Mouse (Mus musculus): ENCODE results near the gene Cryga. TPM values are rescaled to one million over a fixed set of nuclear protein-coding genes. Genes with fewer than 3 reads are reported as not detected.
"Not testable (repeated sequence)": the region's sequence is repeated elsewhere in the genome, so short reads cannot be mapped to it uniquely, and the experiment has no call there.

The Cryga gene
- polyA plus RNA-seq, 1 experiment from 2014 or later = not detected

DNA sequence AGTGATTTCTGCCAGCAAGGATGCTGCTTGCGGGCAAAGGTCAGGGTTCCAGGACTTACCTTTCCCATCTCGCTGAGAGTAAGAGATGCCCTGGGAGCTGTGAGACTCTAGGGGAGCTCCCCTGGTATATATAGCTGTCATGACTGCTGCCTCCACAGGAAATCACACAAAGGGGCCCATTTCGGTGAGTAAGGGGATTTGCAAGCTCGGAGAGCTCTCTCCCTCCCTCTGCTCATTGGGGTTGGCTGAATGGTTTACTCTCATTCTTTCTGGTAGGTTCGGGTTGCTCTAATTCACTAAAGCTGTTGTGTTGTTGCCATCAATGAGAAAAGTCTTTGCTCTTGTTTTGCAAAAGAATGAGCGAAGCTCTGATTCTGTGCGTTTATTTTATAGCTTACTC is 21.0 kb downstream of the Cryga start, which contains the start of gene Crygb:
TSS of gene Crygb (minus strand) at position 101 of the 400 bp plus-strand sequence.
- WGBS = 40% methylated on average over 7 of the region's 7 CpGs
- Histone ChIP-seq H3K9ac (no peak within 1 kb of the TSS), H3K36me3 (no peaks in the 10 kb centered on the region), H3K4me3 (no peak within 1 kb of the TSS), H3K27ac (no peak within 1 kb of the TSS), H3K9me3 (no peaks in the 10 kb centered on the region), H3K4me1 (0 out of 2 replicates have a peak, but pooled peaks cover 3% of the 10 kb centered on the region), H3K4me2 (no peak within 1 kb of the TSS), H3K27me3 (no peaks in the 10 kb centered on the region)
- no peak for ATAC-seq (ENCODE audit: insufficient number of reproducible peaks, low FRiP score, low TSS enrichment, low read depth)

DNA sequence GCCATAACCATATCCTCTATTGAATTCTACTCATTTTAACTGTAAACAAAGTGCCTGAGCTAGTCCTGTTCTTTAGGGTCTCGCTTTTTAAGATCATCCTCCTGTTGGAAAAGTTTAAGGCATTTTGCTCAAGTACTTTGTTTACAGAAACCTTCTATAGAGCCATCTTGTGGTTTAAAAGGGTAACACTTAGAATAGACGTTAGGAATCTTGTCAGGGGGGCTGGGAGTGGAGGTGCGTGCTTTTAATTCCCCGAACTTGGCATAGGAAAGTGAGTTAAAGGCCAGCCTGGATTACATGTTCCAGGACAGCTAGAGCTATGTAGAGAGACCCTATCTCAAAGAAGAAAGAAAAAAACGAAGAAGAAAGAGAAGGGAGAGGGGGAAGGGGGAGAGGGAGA is 27.6 kb downstream of the Cryga start:
- ATAC-seq (ENCODE audit: insufficient number of reproducible peaks, low FRiP score, low TSS enrichment, low read depth) = no peak
- no peaks in the 10 kb centered on the region for H3K27me3 ChIP-seq
- no peaks in the 10 kb centered on the region for H3K4me1 ChIP-seq
- H3K4me3 ChIP-seq = no peak overlapping the region
- no peak overlapping the region for H3K27ac ChIP-seq
- no peak overlapping the region for H3K4me2 ChIP-seq
- H3K9me3 ChIP-seq = no peaks in the 10 kb centered on the region
- H3K9ac ChIP-seq = no peak overlapping the region
- 15% methylated on average over 5 of the region's 5 CpGs for WGBS
- no peaks in the 10 kb centered on the region for H3K36me3 ChIP-seq

DNA sequence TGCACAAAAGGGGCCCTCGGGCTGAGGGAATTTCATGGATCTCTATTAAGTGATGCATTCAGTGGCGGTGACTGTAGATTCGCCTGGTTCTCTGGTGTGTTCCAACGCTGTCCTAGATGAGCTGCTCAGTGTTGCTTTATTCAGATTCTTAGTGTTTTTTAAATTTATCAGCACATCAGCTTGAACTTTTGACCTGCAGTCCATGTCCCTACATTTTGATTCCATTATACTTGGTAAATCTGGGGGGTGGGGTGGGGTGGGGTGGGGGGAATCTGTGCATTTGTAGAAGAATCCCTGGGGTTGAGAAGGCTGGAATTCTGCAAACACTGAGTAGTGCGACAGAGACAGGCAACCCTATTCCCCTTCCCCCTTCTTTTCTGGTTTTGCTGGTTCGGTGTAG is 29.6 kb downstream of the Cryga start, which contains the start of gene Crygc:
TSS of gene Crygc (minus strand) at position 101 of the 400 bp plus-strand sequence.
- Histone ChIP-seq H3K9ac (no peak within 1 kb of the TSS), H3K27me3 (no peaks in the 10 kb centered on the region), H3K4me1 (no peaks in the 10 kb centered on the region), H3K4me3 (no peak within 1 kb of the TSS), H3K27ac (no peak within 1 kb of the TSS), H3K4me2 (no peak within 1 kb of the TSS), H3K36me3 (no peaks in the 10 kb centered on the region), H3K9me3 (no peaks in the 10 kb centered on the region)
- ATAC-seq (ENCODE audit: insufficient number of reproducible peaks, low FRiP score, low TSS enrichment, low read depth) = no peak
- 81% methylated on average over 6 of the region's 6 CpGs for WGBS

DNA sequence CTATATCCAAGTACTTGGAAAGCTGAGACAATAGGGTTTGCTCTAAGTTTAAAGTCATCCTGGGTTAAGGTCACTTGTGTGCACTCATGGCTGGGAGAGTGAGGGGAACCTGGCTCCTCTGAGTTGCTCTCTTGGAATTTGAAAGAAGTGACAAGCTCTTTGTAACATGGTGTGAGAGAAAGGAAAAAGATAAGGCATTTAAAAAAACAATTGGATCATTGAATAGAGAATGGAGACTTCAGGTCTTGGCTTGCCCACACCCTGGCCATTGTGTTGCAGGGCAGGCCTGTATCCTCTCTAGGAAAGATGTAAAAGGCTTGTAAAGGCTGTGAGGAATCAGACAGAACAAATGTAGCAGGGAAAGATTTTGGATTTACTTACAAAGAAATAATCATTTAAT is 35.3 kb downstream of the Cryga start:
- no peaks in the 10 kb centered on the region for H3K9me3 ChIP-seq
- H3K36me3 ChIP-seq = no peaks in the 10 kb centered on the region
- H3K27ac ChIP-seq = no peak overlapping the region
- H3K27me3 ChIP-seq = no peaks in the 10 kb centered on the region
- H3K4me3 ChIP-seq = no peak overlapping the region
- no peaks in the 10 kb centered on the region for H3K4me1 ChIP-seq
- no peak for ATAC-seq (ENCODE audit: insufficient number of reproducible peaks, low FRiP score, low TSS enrichment, low read depth)
- H3K9ac ChIP-seq = no peak overlapping the region
- H3K4me2 ChIP-seq = no peak overlapping the region

DNA sequence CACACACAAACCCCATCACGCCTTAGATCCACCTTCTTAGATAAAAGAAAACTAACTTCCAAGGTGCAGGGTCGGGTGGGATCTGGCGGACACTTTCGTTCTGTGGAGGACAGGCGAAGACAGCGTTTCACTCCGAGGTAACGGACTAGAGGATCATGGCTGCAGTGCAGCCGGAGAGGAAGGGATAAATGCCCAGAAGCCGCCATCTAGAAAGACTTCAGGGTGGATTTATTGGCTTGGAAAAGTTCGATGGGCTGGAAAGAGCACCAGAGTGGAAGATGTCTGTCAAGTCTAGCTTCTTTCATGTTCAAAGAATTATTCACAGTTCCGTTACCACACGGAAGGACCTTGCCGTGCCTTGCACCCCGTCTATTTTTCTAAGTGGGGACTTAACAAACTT is 39.0 kb downstream of the Cryga start:
- 89% methylated on average over 15 of the region's 15 CpGs for WGBS
- no peak overlapping the region for H3K4me2 ChIP-seq
- no peak overlapping the region for H3K27ac ChIP-seq
- H3K27me3 ChIP-seq = no peaks in the 10 kb centered on the region
- no peak overlapping the region for H3K9ac ChIP-seq
- ATAC-seq (ENCODE audit: insufficient number of reproducible peaks, low FRiP score, low TSS enrichment, low read depth) = no peak
- no peaks in the 10 kb centered on the region for H3K4me1 ChIP-seq
- no peaks in the 10 kb centered on the region for H3K36me3 ChIP-seq
- no peak overlapping the region for H3K4me3 ChIP-seq
- no peaks in the 10 kb centered on the region for H3K9me3 ChIP-seq

DNA sequence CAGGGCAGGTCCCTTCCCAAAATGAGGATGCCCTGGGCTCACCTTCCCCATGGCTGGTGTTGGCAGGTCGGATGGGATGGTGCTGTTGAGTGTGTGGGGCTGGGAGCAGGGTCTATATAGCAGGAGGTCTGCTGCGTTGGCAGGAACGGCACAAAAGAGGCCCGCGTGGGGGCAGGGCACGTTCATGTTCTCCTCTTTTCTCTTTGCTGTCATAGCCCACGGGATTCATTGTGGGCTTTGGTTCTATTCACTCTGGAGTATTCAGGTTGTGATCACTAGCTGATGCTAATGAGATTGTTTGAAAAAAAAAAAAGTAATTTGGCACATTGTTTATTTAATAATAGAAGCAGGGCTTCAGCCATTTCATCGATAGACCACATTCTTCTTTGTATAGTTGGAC is 39.8 kb downstream of the Cryga start, which contains the start of gene Crygd:
TSS of gene Crygd (minus strand) at position 101 of the 400 bp plus-strand sequence.
- ATAC-seq (ENCODE audit: insufficient number of reproducible peaks, low FRiP score, low TSS enrichment, low read depth) = no peak
- 89% methylated on average over 8 of the region's 8 CpGs for WGBS
- Histone ChIP-seq H3K9me3 (no peaks in the 10 kb centered on the region), H3K27me3 (no peaks in the 10 kb centered on the region), H3K27ac (no peak within 1 kb of the TSS), H3K4me3 (no peak within 1 kb of the TSS), H3K4me2 (no peak within 1 kb of the TSS), H3K9ac (no peak within 1 kb of the TSS), H3K4me1 (no peaks in the 10 kb centered on the region), H3K36me3 (no peaks in the 10 kb centered on the region)

DNA sequence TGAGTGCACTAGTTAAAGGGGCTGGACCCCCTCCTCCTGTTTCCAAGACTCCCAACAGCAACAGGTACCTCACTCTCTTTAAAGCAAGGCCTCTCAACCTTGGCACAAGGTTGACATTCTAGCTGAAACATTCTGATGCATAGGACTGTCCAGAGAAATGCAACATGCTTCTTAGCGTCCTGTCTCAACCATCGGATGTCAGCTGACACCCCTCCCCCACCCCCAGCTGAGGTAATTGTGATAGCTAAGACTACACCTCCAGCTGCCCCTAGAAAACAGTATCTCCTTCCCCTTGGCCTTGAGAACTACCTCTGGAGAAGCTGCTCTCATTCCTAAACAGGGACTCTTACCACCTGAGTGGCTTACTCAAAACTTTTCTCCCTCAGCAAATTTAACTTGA is 51.0 kb downstream of the Cryga start:
- Histone ChIP-seq H3K4me3 (no peak overlapping the region), H3K27ac (no peak overlapping the region), H3K4me1 (no peaks in the 10 kb centered on the region), H3K36me3 (no peaks in the 10 kb centered on the region), H3K9ac (no peak overlapping the region), H3K4me2 (no peak overlapping the region), H3K9me3 (no peaks in the 10 kb centered on the region), H3K27me3 (no peaks in the 10 kb centered on the region)
- no peak for ATAC-seq (ENCODE audit: insufficient number of reproducible peaks, low FRiP score, low TSS enrichment, low read depth)
- whole genome bisulfite sequencing = 32% methylated on average over 2 of the region's 2 CpGs

DNA sequence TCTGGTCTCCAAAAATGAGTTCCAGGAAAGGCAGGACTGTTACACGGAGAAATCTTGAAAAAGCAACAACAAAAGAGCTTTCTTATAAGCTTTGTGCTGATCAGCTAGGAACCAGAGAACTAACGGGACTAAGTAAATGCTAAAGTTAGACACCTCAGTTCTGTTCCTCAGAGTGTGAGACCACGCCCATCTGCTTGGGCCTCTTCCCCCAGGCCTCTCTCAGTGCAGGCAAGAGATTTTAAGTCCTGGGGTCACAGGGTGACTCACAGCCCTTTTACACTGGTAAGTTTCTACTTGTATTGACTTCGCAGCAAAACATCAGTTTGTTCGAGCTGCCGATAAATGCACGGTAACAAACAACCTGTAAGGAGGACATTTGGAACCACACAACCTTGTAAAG is 51.5 kb downstream of the Cryga start:
- no peak overlapping the region for H3K27ac ChIP-seq
- no peak for ATAC-seq (ENCODE audit: insufficient number of reproducible peaks, low FRiP score, low TSS enrichment, low read depth)
- no peaks in the 10 kb centered on the region for H3K9me3 ChIP-seq
- no peaks in the 10 kb centered on the region for H3K27me3 ChIP-seq
- no peaks in the 10 kb centered on the region for H3K4me1 ChIP-seq
- no peak overlapping the region for H3K4me2 ChIP-seq
- no peaks in the 10 kb centered on the region for H3K36me3 ChIP-seq
- WGBS = 65% methylated on average over 7 of the region's 7 CpGs
- H3K9ac ChIP-seq = no peak overlapping the region
- no peak overlapping the region for H3K4me3 ChIP-seq

DNA sequence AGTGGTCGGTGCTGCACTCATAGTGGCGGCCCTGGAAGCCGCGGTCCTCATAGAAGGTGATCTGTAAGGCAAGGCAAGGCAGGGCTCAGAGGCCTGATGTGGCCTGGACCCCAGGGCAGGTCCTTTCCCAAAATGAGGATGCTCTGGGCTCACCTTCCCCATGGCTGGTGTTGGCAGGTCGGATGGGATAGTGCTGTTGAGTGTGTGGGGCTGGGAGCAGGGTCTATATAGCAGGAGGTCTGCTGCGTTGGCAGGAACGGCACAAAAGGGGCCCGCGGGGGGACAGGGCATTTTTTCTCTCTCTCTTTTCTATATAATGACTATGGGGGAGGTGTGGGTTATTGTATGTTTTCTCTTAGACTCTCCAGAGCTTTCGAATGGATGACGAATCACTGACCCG is 52.2 kb downstream of the Cryga start, which contains the start of gene Cryge:
TSS of gene Cryge (minus strand) at position 198 of the 400 bp plus-strand sequence.
- not testable (repeated sequence) for H3K36me3 ChIP-seq; ATAC-seq (ENCODE audit: insufficient number of reproducible peaks, low FRiP score, low TSS enrichment, low read depth); H3K4me1 ChIP-seq; H3K4me2 ChIP-seq; H3K9ac ChIP-seq; H3K4me3 ChIP-seq; H3K27me3 ChIP-seq; H3K27ac ChIP-seq; H3K9me3 ChIP-seq
- 77% methylated on average over 11 of the region's 12 CpGs for WGBS

Other genes starting within 250 kb of the Cryga start
- 5.4 and 6.6 TPM in 2 replicates for gene Plekhm3, start 146.5 kb downstream of the Cryga start, polyA plus RNA-seq (2015; fragmentation: Nextera tagmentation; extraction: Ambion mirVana)
- 0.24 TPM in 2 replicates for gene Akr1cl, start 70.6 kb downstream of the Cryga start, polyA plus RNA-seq (2015; fragmentation: Nextera tagmentation; extraction: Ambion mirVana)
- gene Cryge, start 52.2 kb downstream of the Cryga start, polyA plus RNA-seq (2015; fragmentation: Nextera tagmentation; extraction: Ambion mirVana) = not detected in 2 replicates
- not detected in 2 replicates for gene Crygd, start 39.9 kb downstream of the Cryga start, polyA plus RNA-seq (2015; fragmentation: Nextera tagmentation; extraction: Ambion mirVana)
- gene Crygc, start 29.7 kb downstream of the Cryga start, polyA plus RNA-seq (2015; fragmentation: Nextera tagmentation; extraction: Ambion mirVana) = not detected in 2 replicates
- not detected in 2 replicates for gene Crygb, start 21.1 kb downstream of the Cryga start, polyA plus RNA-seq (2015; fragmentation: Nextera tagmentation; extraction: Ambion mirVana)
- not detected in 2 replicates for gene Gm28845, start 16.2 kb upstream of the Cryga start, polyA plus RNA-seq (2015; fragmentation: Nextera tagmentation; extraction: Ambion mirVana)
- 0.35 and 0.47 TPM in 2 replicates for gene D630023F18Rik, start 19.8 kb upstream of the Cryga start, polyA plus RNA-seq (2015; fragmentation: Nextera tagmentation; extraction: Ambion mirVana)
- 117 and 122 TPM in 2 replicates for gene Idh1, start 83.1 kb upstream of the Cryga start, polyA plus RNA-seq (2015; fragmentation: Nextera tagmentation; extraction: Ambion mirVana)
- gene Pikfyve, start 83.3 kb upstream of the Cryga start, polyA plus RNA-seq (2015; fragmentation: Nextera tagmentation; extraction: Ambion mirVana) = 10.2 and 11.4 TPM in 2 replicates
- gene Pth2r, start 178.7 kb upstream of the Cryga start, polyA plus RNA-seq (2015; fragmentation: Nextera tagmentation; extraction: Ambion mirVana) = 0.35 and 0.50 TPM in 2 replicates